Mouse (Mus musculus): ENCODE data around the gene Trpv2. TPM values are rescaled to one million over a fixed set of nuclear protein-coding genes. Genes with fewer than 3 reads are reported as not detected.
A peak's percentile ranks its signal among the peaks of the same experiment; 100 is the strongest.

The Trpv2 gene
- total RNA-seq, 1 experiment from 2014 or later, result 3.8 TPM

GRCm38 (mm10) chr11:62558152-62558551 lies 16.1 kb upstream of the Trpv2 start:
- DNase-seq, result no peak

- DNase-seq, result peak; percentile 83
These were observed 15.2 kb upstream of the Trpv2 start for GRCm38 (mm10) chr11:62558961-62559646.

DNA sequence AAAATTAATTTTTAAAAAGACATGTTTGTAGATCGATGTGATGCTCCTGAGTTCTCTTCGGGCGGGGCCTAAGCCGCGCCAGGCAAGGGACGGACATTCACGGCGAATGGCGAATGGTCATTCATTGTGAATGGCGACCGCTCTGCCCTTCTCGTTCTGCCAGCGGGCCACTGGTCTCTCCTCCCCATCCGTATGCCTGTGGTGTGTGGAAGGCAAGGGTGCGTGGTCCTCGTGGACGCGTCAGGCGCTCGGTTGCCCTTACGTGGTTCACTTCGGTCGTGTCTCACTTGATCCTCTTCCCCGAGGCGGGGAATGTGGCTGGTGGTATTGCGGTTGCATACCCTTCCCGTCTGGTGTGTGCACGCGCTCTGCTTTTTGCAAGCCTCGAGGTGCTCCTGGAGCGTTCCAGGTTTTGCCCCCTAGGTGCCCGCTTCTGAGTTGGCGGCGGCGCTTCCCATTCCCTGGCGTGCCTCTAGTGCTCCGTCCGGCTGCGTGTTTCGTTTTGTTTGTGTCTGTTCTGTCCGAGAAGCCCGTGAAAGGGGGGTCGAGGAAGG lies 13.7 kb upstream of the Trpv2 start:
- DNase-seq, result no peak

DNA sequence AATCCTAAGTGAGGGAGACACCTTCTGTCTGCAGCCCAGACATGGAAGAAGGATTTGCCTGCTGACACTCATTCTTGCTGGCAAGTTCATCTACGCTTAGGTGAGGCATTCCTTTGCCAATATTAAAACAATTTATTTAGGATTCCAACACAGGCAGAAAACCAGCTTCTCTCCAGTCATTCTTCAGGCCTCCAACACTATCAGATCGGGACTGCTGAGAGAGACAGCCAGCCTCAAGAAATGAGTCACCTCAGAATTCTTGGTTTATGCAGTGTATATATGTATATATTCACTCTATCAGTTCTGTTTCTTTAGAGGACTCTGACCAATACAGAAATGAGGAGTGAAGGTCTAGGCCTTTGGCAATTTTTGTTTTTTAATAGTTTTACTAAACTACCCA lies 10.7 kb upstream of the Trpv2 start:
- DNase-seq, result no peak

DNA sequence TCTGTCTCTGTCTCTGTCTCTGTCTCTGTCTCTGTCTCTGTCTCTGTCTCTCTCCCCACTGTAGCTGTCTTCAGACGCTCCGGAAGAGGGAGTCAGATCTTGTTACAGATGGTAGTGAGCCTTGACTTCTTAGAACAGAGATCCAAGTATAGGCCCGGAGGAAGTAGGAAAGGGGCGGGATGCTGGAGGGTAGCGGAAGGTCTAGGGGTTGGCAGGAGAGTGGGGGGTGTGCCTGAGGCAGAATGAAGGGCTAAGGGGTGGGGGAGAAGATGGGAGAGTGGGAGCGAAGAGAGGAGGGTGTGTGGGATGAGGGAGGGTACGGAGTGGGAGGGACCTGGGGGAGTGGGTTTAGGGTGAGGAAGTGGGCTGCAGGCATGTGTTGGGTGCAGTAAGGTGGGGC lies 8.5 kb upstream of the Trpv2 start:
- DNase-seq, result no peak

DNA sequence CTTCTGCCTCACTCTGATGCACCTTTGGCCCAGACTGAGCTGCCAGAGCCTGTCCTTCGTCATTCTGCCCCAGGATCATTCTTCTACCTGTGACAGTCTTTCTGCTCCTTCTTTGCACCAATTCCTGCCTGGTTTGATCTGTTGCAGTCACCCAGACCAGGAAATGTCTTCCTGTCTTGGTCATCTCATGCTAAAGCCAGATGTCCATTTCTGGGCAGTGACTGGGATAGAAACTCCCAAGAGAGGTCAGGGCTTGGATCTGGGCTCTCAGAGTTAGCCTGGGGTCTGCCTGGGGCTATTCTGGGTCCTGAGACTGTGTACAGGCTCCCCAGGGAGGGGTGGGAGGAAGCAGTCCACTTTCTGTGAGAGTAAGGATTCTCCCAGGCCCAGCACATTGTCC lies 8.1 kb upstream of the Trpv2 start:
- DNase-seq, result no peak

- no peak for DNase-seq
These were observed 6.0 kb upstream of the Trpv2 start for GRCm38 (mm10) chr11:62568300-62568699.

- no peak for DNase-seq
These were observed 408 bp downstream of the Trpv2 start for GRCm38 (mm10) chr11:62574703-62575085.

GRCm38 (mm10) chr11:62575297-62575658 lies 992 bp downstream of the Trpv2 start:
- peak; percentile 90 for DNase-seq

DNA sequence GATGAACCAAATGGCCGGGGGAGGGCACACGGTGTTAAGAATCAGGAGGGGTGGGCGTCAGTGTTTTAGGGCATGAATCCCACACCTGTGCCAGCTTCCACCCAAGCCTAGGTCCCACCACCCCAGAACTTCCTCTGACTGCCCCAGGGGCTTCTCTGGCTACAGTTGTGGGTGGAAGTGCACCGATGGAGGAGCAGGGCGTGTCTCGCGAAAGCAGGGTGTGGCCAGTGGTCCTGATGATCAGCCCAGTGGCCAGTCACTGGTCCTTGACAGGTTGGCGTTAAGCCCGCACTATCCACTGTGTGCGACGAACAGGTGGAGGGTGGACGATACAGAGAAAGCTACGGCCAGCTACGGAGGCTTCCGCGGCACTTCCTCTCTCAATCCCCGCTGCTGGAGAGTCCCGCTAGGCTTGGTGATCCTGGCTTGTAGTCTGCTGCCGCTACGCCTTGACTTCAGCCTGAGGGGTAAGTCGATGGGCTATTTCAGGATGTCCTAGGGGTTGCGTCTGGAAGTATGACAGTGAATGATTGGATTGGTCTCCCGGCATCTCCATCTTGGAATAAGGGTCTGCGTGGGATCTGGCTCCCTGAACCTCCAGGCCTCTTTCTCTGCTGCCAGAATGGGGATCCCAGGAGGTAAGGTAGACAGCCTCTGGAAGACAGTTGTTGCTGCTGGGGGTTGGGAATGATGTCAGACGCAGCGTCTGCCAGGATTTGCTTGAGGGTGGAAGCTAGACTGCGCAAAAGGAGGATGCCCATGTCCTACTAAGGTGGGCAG lies 1.6 kb downstream of the Trpv2 start:
- peak; percentile 61 for DNase-seq

- DNase-seq, result no peak
These were observed 2.4 kb downstream of the Trpv2 start for GRCm38 (mm10) chr11:62576530-62577152.

DNA sequence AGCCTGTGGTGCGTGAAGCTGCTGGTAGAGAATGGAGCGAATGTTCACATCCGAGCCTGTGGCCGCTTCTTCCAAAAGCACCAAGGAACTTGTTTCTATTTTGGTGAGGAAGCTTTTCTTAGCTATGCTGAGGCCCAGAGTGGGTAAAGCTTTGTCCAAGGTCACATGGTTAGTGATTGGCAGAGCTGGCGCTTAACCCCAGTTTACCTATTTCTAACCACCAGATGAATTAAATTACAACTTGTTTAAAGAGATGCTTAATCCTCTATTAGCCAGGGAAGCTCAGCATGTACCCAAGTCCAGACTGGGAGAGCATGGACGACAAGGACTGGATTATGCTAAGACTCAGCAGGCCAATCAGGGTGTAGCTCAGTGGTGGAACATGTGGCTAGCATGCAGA lies 8.7 kb downstream of the Trpv2 start:
- DNase-seq, result no peak

DNA sequence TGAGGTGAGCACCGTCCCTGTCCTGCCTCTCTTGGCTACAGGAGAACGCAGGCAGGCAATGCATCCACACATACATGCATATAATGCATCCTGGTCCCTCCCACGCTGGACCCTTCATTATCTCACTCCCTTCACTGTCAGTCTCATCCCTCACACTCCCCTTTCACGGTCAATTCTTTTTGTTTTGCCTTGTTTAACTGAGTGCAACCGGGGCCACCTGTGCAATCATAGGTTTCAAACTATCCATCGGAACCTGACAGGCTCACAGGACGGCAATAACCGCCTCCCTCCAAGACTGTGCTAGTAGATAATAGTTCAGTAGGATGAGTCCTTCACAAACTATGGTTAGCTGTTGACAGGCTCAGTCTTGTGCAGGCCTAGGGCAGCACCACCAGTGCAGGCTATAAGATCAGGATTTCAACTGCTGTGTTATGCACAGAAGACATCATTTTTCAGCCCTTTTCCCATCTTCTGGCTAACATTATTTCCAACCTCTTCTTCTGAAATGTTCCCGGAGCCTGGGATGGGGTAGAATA lies 10.5 kb downstream of the Trpv2 start:
- DNase-seq, result no peak

DNA sequence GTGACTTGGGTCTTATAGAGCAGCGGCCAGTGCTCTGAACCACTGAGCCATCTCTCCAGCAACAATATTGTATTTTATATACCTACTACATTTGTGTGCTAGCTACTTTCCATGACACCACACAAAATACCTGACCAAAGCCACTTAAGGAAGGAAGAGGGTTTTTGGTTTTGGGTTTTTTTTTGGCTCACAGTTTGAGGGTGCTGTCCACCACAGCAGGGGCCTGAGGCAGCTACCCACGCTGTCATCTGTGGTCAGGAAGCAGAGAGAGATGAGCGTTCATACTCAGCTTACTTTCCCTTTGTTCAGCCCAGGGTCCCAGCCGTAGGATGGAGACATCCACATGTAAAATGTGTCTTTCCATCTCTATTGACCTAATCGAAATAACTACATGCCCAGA lies 12.7 kb downstream of the Trpv2 start:
- no peak for DNase-seq

- DNase-seq, result no peak
These were observed 15.1 kb downstream of the Trpv2 start for GRCm38 (mm10) chr11:62589391-62589790.

DNA sequence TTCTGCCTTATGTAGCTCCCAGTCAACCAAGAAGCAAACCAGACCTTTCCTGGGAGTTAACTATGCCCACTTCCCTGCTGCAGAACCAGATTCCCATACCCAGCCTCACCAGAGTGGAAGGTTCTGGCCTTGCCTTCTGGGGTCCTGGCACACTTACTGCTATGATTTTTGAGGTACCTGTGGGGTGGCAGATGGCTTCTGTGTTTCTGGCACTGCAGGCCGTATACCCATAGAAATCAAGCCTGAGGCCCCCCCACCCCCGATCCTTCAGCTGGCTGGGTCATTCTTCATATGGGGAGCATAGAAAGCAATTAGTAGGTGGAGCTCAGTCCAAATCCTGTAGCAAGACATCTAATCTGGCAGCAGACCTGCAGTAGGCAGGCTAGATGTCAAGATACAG lies 16.7 kb downstream of the Trpv2 start:
- no peak for DNase-seq

- no peak for DNase-seq
These were observed 17.8 kb downstream of the Trpv2 start for GRCm38 (mm10) chr11:62591904-62592575.

DNA sequence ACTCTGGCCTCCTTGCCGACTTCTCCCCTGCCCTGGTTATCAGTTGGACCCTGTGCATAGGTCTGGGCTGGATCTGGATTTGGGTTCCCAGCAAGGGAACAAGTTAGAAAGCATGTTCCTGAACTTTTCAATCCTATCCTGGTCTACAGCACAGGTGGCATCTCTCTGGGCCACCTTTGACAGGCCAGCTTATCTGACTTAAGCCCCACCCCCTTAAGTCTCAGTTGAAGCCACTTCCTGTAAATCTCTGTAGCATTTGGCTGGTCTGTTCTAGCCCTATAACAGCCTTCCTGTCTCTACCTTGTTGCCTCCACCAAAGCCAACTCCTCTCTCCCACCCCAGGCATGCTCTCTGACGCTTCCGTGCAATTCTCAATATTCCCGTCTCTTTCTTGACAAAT lies 24.3 kb downstream of the Trpv2 start:
- no peak for DNase-seq

GRCm38 (mm10) chr11:62601732-62602618 lies 27.7 kb downstream of the Trpv2 start:
- no peak for DNase-seq

GRCm38 (mm10) chr11:62602619-62603311 lies 28.5 kb downstream of the Trpv2 start:
- DNase-seq, result peak; percentile 98

Data from adrenal gland, postnatal 14 days (tissue).